Mouse (Mus musculus) ES-E14 (cell line): Measurements from ENCODE around the gene Nup107.

Source experiments
- CHD2 ChIP-seq: IDR thresholded peaks from 2 replicates; pipeline ENCODE4 v1.6.1; 2014; ENCODE audit warnings: mild to moderate bottlenecking, low read depth, low read length, inconsistent platforms
- HCFC1 ChIP-seq: IDR thresholded peaks from 2 replicates; pipeline ENCODE4 v1.6.1; 2012; ENCODE audit warnings: low read length, inconsistent platforms, borderline replicate concordance; ENCODE audit not compliant: insufficient read depth
- MAFK ChIP-seq: IDR thresholded peaks from 2 replicates; pipeline ENCODE4 v1.6.1; 2014; ENCODE audit warnings: mild to moderate bottlenecking, low read depth, low read length, inconsistent platforms; ENCODE audit not compliant: insufficient read depth
- ZC3H11A ChIP-seq: IDR thresholded peaks from 2 replicates; pipeline ENCODE4 v1.6.1; 2012; ENCODE audit warnings: low read depth, mild to moderate bottlenecking, inconsistent platforms, low read length, borderline replicate concordance
- ZNF384 ChIP-seq: IDR thresholded peaks from 2 replicates; pipeline ENCODE4 v1.6.1; 2012; ENCODE audit warnings: low read depth, low read length, inconsistent platforms

- TF ChIP-seq CHD2 (no peak), ZC3H11A (no peak), MAFK (no peak), ZNF384 (no peak), HCFC1 (no peak)
Measured at GRCm38 (mm10) chr10:117823321-117823720, 30.8 kb upstream of the Nup107 start.
